Mouse (Mus musculus): ENCODE measurements around the gene Rfwd3. TPM values are rescaled to one million over a fixed set of nuclear protein-coding genes. Genes with fewer than 3 reads are reported as not detected.

Gene Rfwd3
- 9.6 TPM for polyA plus RNA-seq (2014; fragmentation: Illumina TruSeq; extraction: RNeasy Lipid Tissue Mini Kit (QIAGEN cat#74804); ENCODE audit: insufficient read depth, low read depth, low replicate concordance)

DNA sequence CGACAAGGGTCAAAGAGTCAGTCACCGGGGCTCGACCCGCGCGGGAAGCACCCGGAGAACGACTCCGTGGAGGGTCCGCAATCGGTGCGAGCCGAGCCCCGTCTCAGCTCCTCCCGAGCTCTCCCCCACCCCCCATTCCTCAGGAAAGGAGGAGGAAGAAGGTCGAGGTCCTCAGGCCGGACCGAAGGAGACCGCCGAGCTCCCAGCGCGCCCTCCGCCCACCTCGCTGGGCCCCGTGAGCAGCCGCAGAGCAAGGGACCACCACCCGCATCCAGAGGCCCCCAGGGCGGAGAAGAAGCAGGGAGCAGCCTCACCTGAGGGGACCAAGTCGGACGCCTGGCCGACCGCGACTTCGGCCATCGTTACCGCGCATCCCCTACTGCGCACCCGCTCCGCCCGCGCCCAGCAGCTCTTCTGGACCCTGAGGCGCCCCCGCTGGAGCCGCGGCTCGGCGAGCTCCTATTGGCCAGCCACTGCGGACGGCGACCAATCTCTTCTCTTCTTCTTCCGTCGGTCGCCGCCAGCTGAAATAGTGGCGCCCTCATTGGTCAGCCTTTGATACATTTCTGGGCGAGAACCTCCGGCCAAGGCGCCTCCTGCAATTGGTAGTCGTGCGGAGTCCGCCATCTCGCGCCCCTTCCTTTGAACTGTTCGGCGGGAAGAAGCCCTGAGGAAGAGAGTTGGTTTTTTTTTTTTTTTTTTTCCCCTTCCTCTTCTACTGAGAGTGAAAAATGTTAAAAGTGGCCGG lies at the start of gene Rfwd3:
Gene Rfwd3, minus strand, starts transcription at position 402 of the 748 bp plus-strand sequence.

DNA sequence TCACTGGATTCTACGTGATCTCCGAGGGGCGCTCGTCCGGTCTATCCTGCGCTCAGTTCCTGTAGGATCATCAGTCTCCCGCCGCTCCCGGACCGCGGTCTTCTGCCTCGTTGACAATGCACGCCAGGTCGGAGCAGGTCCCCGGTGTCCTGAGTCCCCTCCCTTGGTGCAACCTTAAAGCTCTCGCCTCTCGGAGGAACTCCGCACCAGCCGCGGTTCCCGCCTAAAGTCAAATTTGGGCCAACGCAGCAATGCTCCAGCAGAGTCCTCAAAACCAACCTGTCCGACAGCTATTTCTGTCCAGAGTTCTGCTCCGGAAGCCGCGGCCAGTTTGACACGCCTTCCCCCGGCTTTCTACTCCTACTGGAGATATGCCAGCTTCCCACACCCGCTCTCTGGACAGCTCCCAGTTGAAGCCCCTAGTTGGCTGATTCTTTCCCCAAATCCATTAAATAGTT lies 37.9 kb upstream of the Rfwd3 start, which contains the start of gene Mlkl:
Gene Mlkl, minus strand, starts transcription at position 288 of the 458 bp plus-strand sequence.

DNA sequence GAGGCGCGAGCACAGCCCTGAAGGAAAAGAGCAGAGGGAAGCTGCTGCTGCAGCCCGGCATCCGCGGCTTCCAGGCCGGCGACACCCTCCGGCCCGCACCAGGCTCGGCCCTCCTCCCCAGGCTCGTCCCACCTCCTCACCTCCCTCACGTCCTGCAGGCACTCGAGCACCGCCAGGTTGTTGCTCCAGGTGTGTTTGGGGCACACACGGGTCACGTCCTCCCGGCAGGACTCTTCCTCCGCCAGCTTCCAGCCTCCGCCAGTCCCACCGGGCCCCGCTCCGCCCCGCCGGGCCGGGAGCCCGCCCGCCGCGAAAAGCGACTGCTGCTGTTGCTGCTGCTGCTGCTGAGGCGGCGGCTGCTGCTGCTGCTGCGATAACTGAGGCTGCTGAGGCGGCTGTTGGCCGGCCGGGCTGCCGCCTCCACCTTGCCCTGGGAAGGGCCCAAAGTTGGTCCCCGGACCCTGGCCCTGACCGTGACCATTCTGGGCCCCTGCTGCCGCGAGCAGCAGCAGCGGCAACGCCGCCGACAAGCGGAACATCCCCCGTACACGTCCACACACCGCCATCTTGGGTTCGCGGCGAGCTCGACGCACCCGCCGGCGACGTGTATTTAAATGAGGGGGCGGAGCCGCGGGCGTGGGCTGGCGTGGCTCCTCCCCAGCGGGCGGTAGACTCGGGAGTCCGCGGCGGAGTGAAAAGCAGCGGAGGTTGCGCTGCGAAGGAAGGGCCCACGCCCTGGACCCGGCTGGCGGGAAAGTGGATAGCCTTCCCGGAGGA lies 41.2 kb downstream of the Rfwd3 start, which contains the start of gene Glg1:
Gene Glg1, minus strand, starts transcription at position 586 of the 777 bp plus-strand sequence.

Other genes starting within 250 kb of the Rfwd3 start
- 0.71 TPM for gene Exosc6, start 243.9 kb downstream of the Rfwd3 start, polyA plus RNA-seq (2014; fragmentation: Illumina TruSeq; extraction: RNeasy Lipid Tissue Mini Kit (QIAGEN cat#74804); ENCODE audit: insufficient read depth, low read depth, low replicate concordance)
- not detected for gene Clec18a, start 207.8 kb downstream of the Rfwd3 start, polyA plus RNA-seq (2014; fragmentation: Illumina TruSeq; extraction: RNeasy Lipid Tissue Mini Kit (QIAGEN cat#74804); ENCODE audit: insufficient read depth, low read depth, low replicate concordance)
- gene Pdpr, start 205.6 kb downstream of the Rfwd3 start, polyA plus RNA-seq (2014; fragmentation: Illumina TruSeq; extraction: RNeasy Lipid Tissue Mini Kit (QIAGEN cat#74804); ENCODE audit: insufficient read depth, low read depth, low replicate concordance) = 2.0 TPM
- gene Glg1, start 41.0 kb downstream of the Rfwd3 start, polyA plus RNA-seq (2014; fragmentation: Illumina TruSeq; extraction: RNeasy Lipid Tissue Mini Kit (QIAGEN cat#74804); ENCODE audit: insufficient read depth, low read depth, low replicate concordance) = 14.4 TPM
- 4.4 TPM for gene Mlkl, start 38.0 kb upstream of the Rfwd3 start, polyA plus RNA-seq (2014; fragmentation: Illumina TruSeq; extraction: RNeasy Lipid Tissue Mini Kit (QIAGEN cat#74804); ENCODE audit: insufficient read depth, low read depth, low replicate concordance)
- not detected for gene Fa2h, start 93.6 kb upstream of the Rfwd3 start, polyA plus RNA-seq (2014; fragmentation: Illumina TruSeq; extraction: RNeasy Lipid Tissue Mini Kit (QIAGEN cat#74804); ENCODE audit: insufficient read depth, low read depth, low replicate concordance)
- gene Wdr59, start 221.9 kb upstream of the Rfwd3 start, polyA plus RNA-seq (2014; fragmentation: Illumina TruSeq; extraction: RNeasy Lipid Tissue Mini Kit (QIAGEN cat#74804); ENCODE audit: insufficient read depth, low read depth, low replicate concordance) = 4.1 TPM
- 34.9 TPM for gene Znrf1, start 235.9 kb upstream of the Rfwd3 start, polyA plus RNA-seq (2014; fragmentation: Illumina TruSeq; extraction: RNeasy Lipid Tissue Mini Kit (QIAGEN cat#74804); ENCODE audit: insufficient read depth, low read depth, low replicate concordance)